Mouse (Mus musculus) embryonic facial prominence, embryonic 13.5 days (tissue): ENCODE measurements at regions not wholly inside any gene's neighbourhood (a gene's known extent, or its start where the extent isn't known, plus 50 kb on each side); places are given as distances from the start of the nearest gene placed in this dataset.
"Not testable (repeated sequence)": the region's sequence is repeated elsewhere in the genome, so short reads cannot be mapped to it uniquely, and the experiment has no call there.

ENCODE experiments used
- ATAC-seq: fragments of 200-750 bp; cut with Nextera tagmentation; 2 replicates; pipeline ENCODE4 v1.8.0; 2017; ENCODE audit warnings: low read depth; ENCODE audit not compliant: insufficient number of reproducible peaks, insufficient read depth, low FRiP score, low TSS enrichment
- H3K27ac ChIP-seq: fragments of 300-500 bp; sonication (generic); 2 replicates; pipeline ENCODE4 v1.5.1; 2015; ENCODE audit warnings: moderate library complexity, mild to moderate bottlenecking, inconsistent platforms
- H3K27me3 ChIP-seq: fragments of 300-500 bp; sonication (generic); 2 replicates; pipeline ENCODE4 v1.6.1; 2015; ENCODE audit warnings: mild to moderate bottlenecking, inconsistent platforms
- H3K36me3 ChIP-seq: fragments of 300-500 bp; sonication (generic); 2 replicates; pipeline ENCODE4 v1.6.1; 2015; ENCODE audit warnings: mild to moderate bottlenecking, inconsistent platforms
- H3K4me1 ChIP-seq: fragments of 300-500 bp; sonication (generic); 2 replicates; pipeline ENCODE4 v1.6.1; 2015; ENCODE audit warnings: inconsistent platforms
- H3K4me2 ChIP-seq: fragments of 300-500 bp; sonication (generic); 2 replicates; pipeline ENCODE4 v1.6.1; 2015; ENCODE audit warnings: moderate library complexity, mild to moderate bottlenecking, inconsistent platforms
- H3K4me3 ChIP-seq: fragments of 300-500 bp; sonication (generic); 2 replicates; pipeline ENCODE4 v1.5.1; 2015; ENCODE audit warnings: mild to moderate bottlenecking, inconsistent platforms
- H3K9ac ChIP-seq: fragments of 300-500 bp; sonication (generic); 2 replicates; pipeline ENCODE4 v1.6.1; 2015; ENCODE audit warnings: mild to moderate bottlenecking, inconsistent platforms
- H3K9me3 ChIP-seq: fragments of 300-500 bp; sonication (generic); 2 replicates; pipeline ENCODE4 v1.6.1; 2016; ENCODE audit warnings: inconsistent platforms
- WGBS: fragments of 180-500 bp; shearing (Covaris S2); methylation state at CpG from one replicate; pipeline ENCODE4 v1.1.7; 2015; ENCODE audit warnings: mixed read lengths; 5-methylcytosine and 5-hydroxymethylcytosine counted together

GRCm38 (mm10) chr12:17852138-17852537 is 161.5 kb downstream of the Hpcal1 start:
- not testable (repeated sequence) for H3K4me3 ChIP-seq, ATAC-seq, H3K9me3 ChIP-seq, H3K4me2 ChIP-seq, H3K36me3 ChIP-seq, H3K4me1 ChIP-seq, H3K9ac ChIP-seq, H3K27me3 ChIP-seq, H3K27ac ChIP-seq
- WGBS = 55% methylated on average over 3 of the region's 3 CpGs

GRCm38 (mm10) chr12:17872491-17872890 is 181.8 kb downstream of the Hpcal1 start:
- not testable (repeated sequence) for H3K27ac ChIP-seq, ATAC-seq, H3K4me2 ChIP-seq, H3K9ac ChIP-seq, H3K9me3 ChIP-seq, H3K4me3 ChIP-seq, H3K4me1 ChIP-seq, H3K36me3 ChIP-seq, H3K27me3 ChIP-seq
- 80% methylated on average over 6 of the region's 6 CpGs for WGBS

- Histone ChIP-seq H3K9ac (peak overlapping the region; percentile 92), H3K9me3 (peaks cover 15% of the 10 kb centered on the region), H3K4me2 (peak overlapping the region; percentile 59), H3K27me3 (no peaks in the 10 kb centered on the region), H3K36me3 (peaks cover 7% of the 10 kb centered on the region; the same call in 1 of the 2 replicates), H3K4me1 (no peaks in the 10 kb centered on the region), H3K4me3 (peak overlapping the region; percentile 88), H3K27ac (peak overlapping the region; percentile 90)
- under 1% methylated on average over 59 of the region's 59 CpGs for WGBS
- ATAC-seq = peak; percentile 100
Observed at GRCm38 (mm10) chr12:17881371-17882116, 190.9 kb downstream of the Hpcal1 start.

GRCm38 (mm10) chr12:17882117-17883116 is 191.8 kb downstream of the Hpcal1 start:
- peak overlapping the region; percentile 92 for H3K9ac ChIP-seq
- H3K4me2 ChIP-seq = peak overlapping the region; percentile 59
- H3K4me1 ChIP-seq, H3K27me3 ChIP-seq: not testable (repeated sequence)
- peak; percentile 43; the same call in 1 of the 2 replicates for ATAC-seq
- H3K4me3 ChIP-seq = peak overlapping the region; percentile 88
- peaks cover 13% of the 10 kb centered on the region; the same call in 1 of the 2 replicates for H3K36me3 ChIP-seq
- H3K9me3 ChIP-seq = peaks cover 20% of the 10 kb centered on the region
- peak overlapping the region; percentile 90 for H3K27ac ChIP-seq
- 2% methylated on average over 65 of the region's 65 CpGs for WGBS

GRCm38 (mm10) chr12:17891663-17892310 is 201.1 kb downstream of the Hpcal1 start:
- H3K4me3 ChIP-seq, H3K4me1 ChIP-seq, H3K27ac ChIP-seq, H3K27me3 ChIP-seq, ATAC-seq, H3K9ac ChIP-seq, H3K4me2 ChIP-seq: not testable (repeated sequence)
- Histone ChIP-seq H3K36me3 (peaks cover 50% of the 10 kb centered on the region), H3K9me3 (peaks cover 55% of the 10 kb centered on the region)
- WGBS = 91% methylated on average over 6 of the region's 6 CpGs

GRCm38 (mm10) chr12:17913058-17913457 is 222.4 kb downstream of the Hpcal1 start:
- not testable (repeated sequence) for H3K9ac ChIP-seq, H3K4me1 ChIP-seq, H3K27ac ChIP-seq, ATAC-seq, H3K4me3 ChIP-seq, H3K4me2 ChIP-seq, H3K27me3 ChIP-seq
- Histone ChIP-seq H3K36me3 (peaks cover 46% of the 10 kb centered on the region), H3K9me3 (peaks cover 24% of the 10 kb centered on the region)
- WGBS = 92% methylated on average over 3 of the region's 3 CpGs
